Mouse (Mus musculus) MEL (cell line): ENCODE data around the gene Gm20604.

Source experiments
- CTCF ChIP-seq, 3 experiments: IDR thresholded peaks in 2 of 3; conservative IDR thresholded peaks in 1 of 3; 2 replicates each; pipeline ENCODE4 v1.5.1; 2011 to 2012; ENCODE audit warnings: low read length in 3 of 3, low read depth in 2 of 3, mild to moderate bottlenecking in 2 of 3, improper control_type of control experiment in 1 of 3, inconsistent platforms in 1 of 3, mixed read lengths in 1 of 3, moderate library complexity in 1 of 3; ENCODE audit not compliant: control insufficient read depth in 1 of 3, insufficient read depth in 1 of 3, poor library complexity in 1 of 3, severe bottlenecking in 1 of 3
- E2F4 ChIP-seq: IDR thresholded peaks from 2 replicates; pipeline ENCODE4 v1.6.1; 2011; ENCODE audit warnings: low read depth, low read length, improper control_type of control experiment, borderline replicate concordance
- HCFC1 ChIP-seq: IDR thresholded peaks from 2 replicates; pipeline ENCODE4 v1.6.1; 2012; ENCODE audit warnings: low read depth, mild to moderate bottlenecking, inconsistent platforms, low read length, improper control_type of control experiment, moderate library complexity
- KAT2A ChIP-seq: conservative IDR thresholded peaks from 2 replicates; pipeline ENCODE4 v1.6.1; 2012; ENCODE audit warnings: low read depth, low read length, improper control_type of control experiment, inconsistent platforms
- MEF2A ChIP-seq: IDR thresholded peaks from 2 replicates; pipeline ENCODE4 v1.6.1; 2014; ENCODE audit warnings: low read depth, mild to moderate bottlenecking, inconsistent platforms, low read length, improper control_type of control experiment; ENCODE audit not compliant: poor library complexity, insufficient replicate concordance, severe bottlenecking; ENCODE audit errors: extremely low read depth
- POLR2A ChIP-seq, 2 experiments: IDR thresholded peaks; 2 replicates each; pipeline ENCODE4 v1.6.1; 2011 to 2012; ENCODE audit warnings: low read length in 2 of 2, mild to moderate bottlenecking in 2 of 2, control low read depth in 1 of 2, improper control_type of control experiment in 1 of 2, low read depth in 1 of 2, moderate library complexity in 1 of 2; ENCODE audit not compliant: control insufficient read depth in 1 of 2, insufficient read depth in 1 of 2, poor library complexity in 1 of 2
- RCOR1 ChIP-seq: IDR thresholded peaks from 2 replicates; pipeline ENCODE4 v1.6.1; 2012; ENCODE audit warnings: low read depth, mild to moderate bottlenecking, inconsistent platforms, low read length, improper control_type of control experiment

DNA sequence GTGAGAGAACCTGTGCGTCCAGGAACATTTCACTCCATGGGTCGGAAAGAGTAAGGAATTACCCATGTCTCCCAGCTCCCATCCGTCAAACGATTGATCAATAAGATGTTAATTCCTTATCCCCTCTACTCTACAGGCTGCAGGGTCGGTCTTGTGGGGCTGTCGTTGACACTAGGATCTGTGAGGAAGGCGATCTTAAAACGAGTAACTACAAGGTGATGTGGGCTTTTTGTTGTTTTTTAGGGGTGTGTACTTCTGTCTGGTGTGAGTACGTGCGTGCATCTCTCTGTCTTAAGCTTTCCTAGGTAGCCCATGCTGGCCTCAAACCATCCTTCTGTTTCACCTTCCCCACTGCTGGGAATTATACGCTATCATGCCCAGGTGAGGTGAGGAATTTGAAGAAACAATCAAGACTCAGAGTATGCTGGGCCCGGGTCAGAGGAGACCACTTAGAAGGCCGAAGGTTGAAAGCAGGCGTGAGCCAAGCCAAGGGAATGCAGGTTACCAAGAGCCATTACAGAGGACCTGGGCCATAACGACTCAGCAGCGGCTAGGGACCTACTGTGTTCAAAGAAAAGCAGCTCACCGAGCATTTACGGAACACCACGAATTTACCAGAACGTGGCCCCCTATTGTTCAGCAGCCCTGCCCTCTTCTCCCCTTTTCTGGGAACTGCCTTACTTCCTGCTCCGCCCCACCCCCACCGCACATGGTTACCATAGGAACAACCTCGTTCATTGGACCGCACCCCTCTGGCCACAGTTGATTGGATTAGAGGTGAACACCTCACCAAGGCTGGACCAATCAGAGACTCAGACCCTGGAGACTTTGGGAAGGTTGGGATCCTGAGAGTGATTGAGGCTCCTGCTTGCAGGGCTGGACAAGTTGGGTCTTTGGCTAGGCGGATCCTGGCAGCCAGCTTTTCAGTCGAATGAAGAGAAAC lies 28.3 kb downstream of the Gm20604 start:
- TF ChIP-seq E2F4 = no peak
- TF ChIP-seq MEF2A = no peak
- no peak for TF ChIP-seq RCOR1
- no peak for TF ChIP-seq KAT2A
- TF ChIP-seq CTCF (IDR thresholded peaks at IDR 0.05 in 2 of 3, conservative IDR thresholded peaks at IDR 0.05 in 1 of 3; ENCODE audit: control insufficient read depth in 1 of 3, insufficient read depth in 1 of 3, low read depth in 2 of 3, low read length in 3 of 3, poor library complexity in 1 of 3, severe bottlenecking in 1 of 3) = no peak
- TF ChIP-seq POLR2A (IDR thresholded peaks at IDR 0.05; ENCODE audit: control insufficient read depth in 1 of 2, insufficient read depth in 1 of 2, low read depth in 1 of 2, low read length in 2 of 2, poor library complexity in 1 of 2) = peak; percentile 46 to 66; a peak in 3 of 4 replicates
- TF ChIP-seq HCFC1 = peak; percentile 56
